Mouse (Mus musculus) lung, postnatal 10 days (tissue): ENCODE results near the gene Gm12248.

Source experiments
- DNase-seq: peaks from one replicate; pipeline ENCODE4 v3.0.0; 2021

Gene Gm12248

GRCm38 (mm10) chr11:58029869-58030268 is 63.1 kb downstream of the Gm12248 start:
- no peak for DNase-seq

GRCm38 (mm10) chr11:58028981-58029380 is 64.0 kb downstream of the Gm12248 start:
- DNase-seq: no peak

GRCm38 (mm10) chr11:58026860-58027259 is 66.1 kb downstream of the Gm12248 start:
- no peak for DNase-seq

GRCm38 (mm10) chr11:58026337-58026736 is 66.6 kb downstream of the Gm12248 start:
- no peak for DNase-seq

GRCm38 (mm10) chr11:58025881-58026280 is 67.1 kb downstream of the Gm12248 start:
- no peak for DNase-seq

GRCm38 (mm10) chr11:58024671-58025070 is 68.3 kb downstream of the Gm12248 start:
- no peak for DNase-seq

GRCm38 (mm10) chr11:58024271-58024670 is 68.7 kb downstream of the Gm12248 start:
- DNase-seq: no peak

DNA sequence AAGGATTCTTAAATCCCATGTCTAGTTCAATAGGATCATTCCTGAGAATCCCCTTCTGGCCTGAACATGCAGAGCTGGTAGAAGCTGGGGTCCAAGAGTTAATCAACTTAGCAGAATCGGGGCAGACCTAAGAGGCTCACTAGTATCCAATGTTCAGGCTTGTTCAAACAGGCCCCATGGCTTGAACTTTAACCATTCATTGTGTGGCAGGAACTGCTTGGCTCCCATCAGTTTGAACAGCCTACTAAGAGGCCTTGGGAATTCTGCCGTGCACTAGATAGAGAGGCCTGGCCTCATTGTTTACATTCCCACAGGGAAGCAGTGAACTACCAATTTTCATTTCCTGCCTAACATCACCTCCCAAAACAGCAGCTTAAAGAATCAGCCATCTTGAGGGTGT is 71.3 kb downstream of the Gm12248 start:
- DNase-seq: no peak

- no peak for DNase-seq
These were observed 71.8 kb downstream of the Gm12248 start for GRCm38 (mm10) chr11:58021095-58021494.

GRCm38 (mm10) chr11:58018701-58019100 is 74.2 kb downstream of the Gm12248 start:
- no peak for DNase-seq

GRCm38 (mm10) chr11:58018287-58018686 is 74.6 kb downstream of the Gm12248 start:
- peak; percentile 34 for DNase-seq

- no peak for DNase-seq
These were observed 75.5 kb downstream of the Gm12248 start for GRCm38 (mm10) chr11:58017422-58017821.

DNA sequence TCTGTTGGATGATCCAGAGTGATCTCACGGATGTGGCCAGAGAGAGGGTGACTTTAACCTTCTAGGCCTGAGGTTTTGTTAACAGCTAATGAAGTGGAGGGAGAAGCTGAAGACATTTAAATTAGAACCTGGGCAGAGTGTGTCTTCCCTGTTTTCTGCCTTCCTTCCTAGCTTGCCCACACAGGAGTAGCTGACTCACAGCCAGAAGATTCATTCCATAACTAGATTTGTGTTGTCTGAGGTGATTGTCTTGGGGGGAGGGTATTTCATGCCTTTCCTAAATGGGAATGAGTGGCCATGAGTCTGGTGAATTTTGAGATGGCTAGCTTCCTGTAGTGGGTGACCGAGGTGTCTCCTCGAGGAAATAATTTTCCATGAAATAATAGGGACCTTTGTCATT is 76.6 kb downstream of the Gm12248 start:
- no peak for DNase-seq

DNA sequence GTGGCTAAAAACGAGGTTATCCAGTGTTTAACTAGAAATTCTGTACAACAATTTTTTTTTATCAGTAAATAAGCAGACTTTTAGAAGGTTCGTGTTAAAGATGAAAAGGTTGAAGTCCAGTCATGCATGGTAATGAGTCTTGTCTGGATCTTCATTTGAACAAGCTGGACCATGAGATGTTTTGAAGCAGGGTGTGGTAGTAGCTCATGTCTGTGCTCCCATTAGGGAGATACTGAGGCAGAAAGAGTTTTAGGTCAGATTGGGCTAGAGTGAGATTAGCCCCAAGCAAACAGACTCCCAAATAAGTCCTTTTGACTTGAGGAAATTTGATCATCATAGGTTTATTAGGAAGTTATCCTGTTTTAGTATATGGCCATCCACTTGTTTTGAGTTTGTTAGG is 77.6 kb downstream of the Gm12248 start:
- DNase-seq: no peak

- no peak for DNase-seq
These were observed 78.3 kb downstream of the Gm12248 start for GRCm38 (mm10) chr11:58014604-58015003.
